Mouse (Mus musculus): ENCODE data around the gene Cnn3.
A peak's percentile ranks its signal among the peaks of the same experiment; 100 is the strongest.

Cnn3 gene

DNA sequence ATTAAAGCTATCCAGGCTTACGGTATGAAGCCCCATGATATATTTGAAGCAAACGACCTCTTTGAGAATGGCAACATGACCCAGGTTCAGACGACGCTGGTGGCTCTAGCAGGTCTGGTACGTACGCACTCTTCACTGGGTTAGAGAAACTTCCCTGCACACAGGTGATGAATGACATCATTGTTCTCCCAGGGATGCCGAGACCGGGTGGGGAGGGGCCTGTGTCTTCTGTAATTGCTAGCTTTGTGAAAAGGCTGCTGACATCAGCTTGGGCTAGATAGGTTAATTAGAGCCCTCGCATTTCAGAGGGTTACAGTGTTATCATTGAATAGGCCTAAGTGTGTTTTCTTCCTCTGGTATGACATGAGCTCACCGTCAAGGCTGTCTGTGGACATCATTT, 25.1 kb downstream of the Cnn3 start:
- no peak for DNase-seq (ENCODE audit: low spot score in 2 of 2)

GRCm38 (mm10) chr3:121458545-121459492, 32.5 kb downstream of the Cnn3 start:
- no peak for DNase-seq (ENCODE audit: low spot score in 2 of 2)

- no peak for DNase-seq (ENCODE audit: low spot score in 2 of 2)
Measured at GRCm38 (mm10) chr3:121460473-121461193, 34.3 kb downstream of the Cnn3 start.

DNA sequence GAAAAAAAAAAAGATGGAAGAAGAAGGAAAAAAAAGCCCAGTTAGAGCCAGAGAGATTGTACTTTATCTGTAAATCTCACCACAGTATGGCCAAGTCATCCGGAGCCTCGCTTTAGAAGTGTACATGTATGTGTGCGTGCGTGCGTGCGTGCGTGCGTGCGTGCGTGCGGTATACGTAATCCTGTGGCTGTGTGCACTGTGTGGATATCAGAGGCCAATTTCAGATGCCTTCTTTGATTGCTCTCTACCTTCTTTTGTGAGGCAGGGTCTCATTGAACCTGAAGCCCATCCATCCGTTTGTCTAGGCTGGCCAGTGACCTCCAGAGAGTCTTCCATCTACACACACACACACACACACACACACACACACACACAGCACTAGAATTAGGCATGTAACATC, 35.2 kb downstream of the Cnn3 start:
- no peak for DNase-seq (ENCODE audit: low spot score in 2 of 2)

DNA sequence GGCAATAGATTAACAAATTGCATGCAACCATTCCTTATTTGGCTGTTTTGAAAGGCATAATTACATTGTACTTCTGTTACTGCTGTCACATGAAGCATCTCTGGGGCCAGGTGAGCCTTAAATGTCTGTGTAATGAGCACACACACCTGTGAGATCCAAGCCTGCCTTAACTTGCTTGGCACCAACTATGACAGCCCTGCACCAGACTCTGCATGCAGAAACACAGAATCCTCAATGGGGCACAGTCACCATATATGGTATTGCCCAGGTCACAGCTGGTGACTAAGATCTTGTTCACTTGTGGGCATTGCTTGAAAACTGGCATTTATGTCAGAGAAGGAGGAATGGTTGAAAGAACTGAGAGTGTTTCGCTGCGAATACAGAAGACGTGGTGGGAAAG, 36.5 kb downstream of the Cnn3 start:
- no peak for DNase-seq (ENCODE audit: low spot score in 2 of 2)

DNA sequence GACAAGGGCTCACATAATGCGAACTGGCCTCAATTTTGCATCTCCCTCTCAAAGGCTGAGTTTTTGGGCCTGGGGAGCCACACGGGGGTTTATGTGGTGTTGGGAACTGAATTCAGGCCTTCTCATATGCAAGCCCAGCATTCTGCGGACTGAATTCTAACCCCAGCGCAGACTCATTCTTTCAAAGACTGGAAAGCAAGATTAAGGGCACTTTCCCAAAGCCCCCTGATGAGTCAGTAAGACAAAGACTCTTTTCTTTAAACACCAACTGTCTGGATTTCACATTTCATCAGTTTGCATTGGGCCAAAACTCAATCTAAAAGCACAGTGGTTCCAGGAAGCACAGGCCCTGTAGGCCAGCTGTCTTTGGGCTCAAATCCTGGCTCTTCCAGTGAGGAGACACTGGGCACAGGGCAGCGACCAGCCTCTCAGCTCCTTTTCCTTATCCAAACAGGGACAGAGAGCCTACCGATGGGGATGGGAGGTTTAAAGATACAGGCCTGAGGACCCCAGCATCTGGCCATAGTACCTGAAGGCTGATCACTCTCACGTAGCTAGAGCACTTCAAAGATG, 38.5 kb downstream of the Cnn3 start:
- peak in 1 of 2 experiments; percentile 27 for DNase-seq (ENCODE audit: low spot score in 2 of 2)

DNA sequence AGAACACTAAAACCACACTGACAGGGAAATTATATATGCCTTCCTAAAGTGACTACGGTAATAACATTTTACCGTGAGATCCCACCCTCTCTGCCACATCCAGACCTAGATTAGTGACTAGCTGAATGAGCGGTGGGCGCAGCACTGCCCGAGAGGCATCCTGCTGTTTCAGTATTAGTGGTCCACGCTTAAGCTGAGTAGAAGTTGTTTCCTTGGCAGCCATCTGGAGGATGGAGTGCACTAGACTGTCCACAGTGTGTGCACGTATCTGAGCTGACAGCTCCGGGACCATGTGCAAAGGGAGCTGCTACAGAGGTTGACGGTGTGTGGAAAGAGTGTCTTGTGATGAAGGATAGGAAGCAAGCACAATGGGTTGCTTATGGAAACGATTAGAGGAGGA, 39.5 kb downstream of the Cnn3 start:
- DNase-seq (ENCODE audit: low spot score in 2 of 2) = no peak

GRCm38 (mm10) chr3:121467094-121467552, 40.8 kb downstream of the Cnn3 start:
- DNase-seq (ENCODE audit: low spot score in 2 of 2) = no peak

GRCm38 (mm10) chr3:121468136-121468535, 41.8 kb downstream of the Cnn3 start:
- no peak for DNase-seq (ENCODE audit: low spot score in 2 of 2)

- DNase-seq (ENCODE audit: low spot score in 2 of 2) = peak in 1 of 2 experiments; percentile 56
Measured at GRCm38 (mm10) chr3:121469185-121469975, 43.1 kb downstream of the Cnn3 start.

- no peak for DNase-seq (ENCODE audit: low spot score in 2 of 2)
Measured at GRCm38 (mm10) chr3:121471703-121472102, 45.4 kb downstream of the Cnn3 start.

DNA sequence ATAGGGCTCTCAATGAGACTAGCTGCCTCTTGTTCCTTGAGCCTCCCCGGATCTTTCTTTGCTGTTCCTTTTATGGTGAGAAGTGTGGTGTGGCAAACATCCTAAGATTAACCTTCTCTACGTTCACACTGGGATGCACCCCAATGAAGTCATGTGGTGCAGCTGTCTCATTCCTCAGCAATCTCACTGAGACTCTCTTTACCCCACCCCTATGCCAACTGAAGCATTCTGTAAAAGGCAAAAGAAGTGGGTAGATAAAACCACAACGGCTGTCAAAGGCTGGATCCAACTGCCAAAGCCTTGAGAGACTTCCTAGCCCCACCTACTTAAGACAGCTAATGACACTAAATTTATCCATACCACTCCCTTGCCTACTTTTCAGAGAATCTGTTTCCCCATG, 48.4 kb downstream of the Cnn3 start:
- DNase-seq (ENCODE audit: low spot score in 2 of 2) = no peak

GRCm38 (mm10) chr3:121480030-121480960, 54.0 kb downstream of the Cnn3 start:
- no peak for DNase-seq (ENCODE audit: low spot score in 2 of 2)

GRCm38 (mm10) chr3:121480961-121481436, 54.7 kb downstream of the Cnn3 start:
- DNase-seq (ENCODE audit: low spot score in 2 of 2) = no peak

GRCm38 (mm10) chr3:121481564-121481963, 55.3 kb downstream of the Cnn3 start:
- DNase-seq (ENCODE audit: low spot score in 2 of 2) = no peak

DNA sequence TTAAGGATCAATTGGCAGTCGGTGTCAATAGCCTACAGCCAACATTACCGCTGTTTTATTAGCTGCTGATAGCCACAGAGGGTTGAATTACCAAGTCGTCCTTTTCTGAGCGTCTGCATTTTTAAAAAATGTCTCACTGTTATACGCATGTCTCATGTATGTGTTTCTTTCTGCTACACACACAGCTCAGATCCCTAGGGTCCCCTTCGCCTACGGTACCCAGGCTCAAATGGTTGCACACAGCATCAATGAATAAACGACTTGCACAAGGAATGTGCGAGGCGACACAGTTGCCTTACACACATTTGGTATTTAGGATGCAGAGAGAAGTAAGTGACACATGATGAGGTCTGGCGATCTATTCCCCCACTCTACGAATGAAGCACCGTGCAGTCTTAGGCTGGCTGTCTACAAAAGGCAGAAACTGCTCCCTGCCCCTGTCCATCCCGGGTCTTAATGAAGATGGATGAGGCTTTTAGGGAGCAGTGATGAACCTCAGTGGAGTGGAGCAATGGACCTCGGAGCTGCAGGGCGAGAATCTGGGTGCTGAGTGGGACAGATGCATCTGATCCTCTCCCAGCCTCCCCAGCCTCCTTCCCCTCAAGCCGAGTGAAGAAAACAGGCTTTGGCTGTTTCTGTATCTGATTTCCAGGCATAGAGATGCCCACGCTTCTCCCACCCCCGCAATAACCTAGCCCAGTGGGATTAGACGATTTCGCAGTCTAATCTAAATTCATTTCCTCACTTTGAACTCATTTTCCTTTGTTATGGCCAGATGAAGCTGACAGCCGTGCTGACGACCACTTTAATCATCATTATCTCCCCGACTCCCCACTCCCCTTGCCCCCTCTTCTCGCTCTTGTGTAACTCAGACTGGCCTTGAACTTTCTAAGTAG, 57.2 kb downstream of the Cnn3 start:
- DNase-seq (ENCODE audit: low spot score in 2 of 2) = no peak

GRCm38 (mm10) chr3:121485201-121485600, 58.9 kb downstream of the Cnn3 start:
- DNase-seq (ENCODE audit: low spot score in 2 of 2) = no peak

DNA sequence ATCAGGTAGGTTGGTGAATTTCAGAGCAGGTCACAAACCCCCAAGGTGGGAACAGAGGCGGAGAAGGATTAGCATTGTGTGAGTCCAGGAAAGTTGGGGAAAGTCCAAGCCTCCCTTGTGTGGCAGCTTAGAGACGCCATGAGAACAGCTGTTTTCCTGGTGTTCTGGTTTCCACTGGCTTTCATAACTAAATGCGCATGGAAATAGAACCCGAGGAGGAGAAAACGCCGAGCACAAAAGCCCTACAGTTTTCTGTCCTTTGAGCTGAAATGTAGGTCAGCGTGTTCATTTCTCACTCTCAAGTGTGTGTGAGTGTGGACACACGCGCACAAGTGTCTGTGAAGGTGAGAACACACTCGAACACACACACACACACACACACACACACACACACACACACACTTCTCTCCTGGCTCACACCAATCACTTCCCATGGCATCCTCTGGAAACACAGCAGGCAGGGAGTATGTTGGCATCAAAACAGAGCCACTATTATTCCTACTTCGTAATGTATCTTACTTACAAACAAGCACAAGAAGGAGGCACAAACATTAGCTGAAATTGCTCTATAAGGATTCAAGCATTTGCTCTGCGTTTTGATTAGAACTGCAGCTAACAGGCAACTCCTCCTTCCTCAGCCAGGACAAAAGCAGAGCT, 63.3 kb downstream of the Cnn3 start:
- peak in 1 of 2 experiments; percentile 16 for DNase-seq (ENCODE audit: low spot score in 2 of 2)

GRCm38 (mm10) chr3:121490941-121491340, 64.6 kb downstream of the Cnn3 start:
- no peak for DNase-seq (ENCODE audit: low spot score in 2 of 2)

Measured in cerebellum, postnatal 4 days (tissue).